Mouse (Mus musculus): ENCODE measurements around the gene Adm. TPM values are rescaled to one million over a fixed set of nuclear protein-coding genes. Genes with fewer than 3 reads are reported as not detected.

The Adm gene
- polyA plus RNA-seq, 1 experiment = 0.09 TPM

GRCm38 (mm10) chr7:110597141-110597540 is 30.3 kb upstream of the Adm start:
- Histone ChIP-seq H3K79me3 (ENCODE audit: low read depth) (peaks cover 4% of the 10 kb centered on the region), H3K27me3 (ENCODE audit: control insufficient read depth, insufficient read depth, insufficient read length) (no peaks in the 10 kb centered on the region), H3K36me3 (ENCODE audit: control insufficient read depth, insufficient read depth) (no peaks in the 10 kb centered on the region), H3ac (ENCODE audit: control insufficient read depth, insufficient read length, low read depth) (no peak overlapping the region), H3K4me3 (ENCODE audit: insufficient read depth, poor library complexity, severe bottlenecking) (no peak overlapping the region), H3K79me2 (ENCODE audit: control insufficient read depth, insufficient read depth) (peaks cover 14% of the 10 kb centered on the region)
- no peak for TF ChIP-seq FOSL1 (IDR thresholded peaks at IDR 0.05; ENCODE audit: insufficient read depth, low read length, poor library complexity, severe bottlenecking)
- TF ChIP-seq CEBPB (IDR thresholded peaks at IDR 0.05; ENCODE audit: low read depth) = no peak
- TF ChIP-seq MYOD1 (IDR thresholded peaks at IDR 0.05; ENCODE audit: control insufficient read depth, insufficient read length, low read depth) = no peak
- TF ChIP-seq CTCF (IDR thresholded peaks at IDR 0.05; ENCODE audit: control insufficient read depth, insufficient read depth, insufficient read length) = no peak
- TF ChIP-seq MYOG (IDR thresholded peaks at IDR 0.05; ENCODE audit: control insufficient read depth, extremely low read depth, insufficient read length) = no peak
- TF ChIP-seq MAX (IDR thresholded peaks at IDR 0.05) = no peak
- TF ChIP-seq USF1 (IDR thresholded peaks at IDR 0.05; ENCODE audit: low read depth) = no peak

DNA sequence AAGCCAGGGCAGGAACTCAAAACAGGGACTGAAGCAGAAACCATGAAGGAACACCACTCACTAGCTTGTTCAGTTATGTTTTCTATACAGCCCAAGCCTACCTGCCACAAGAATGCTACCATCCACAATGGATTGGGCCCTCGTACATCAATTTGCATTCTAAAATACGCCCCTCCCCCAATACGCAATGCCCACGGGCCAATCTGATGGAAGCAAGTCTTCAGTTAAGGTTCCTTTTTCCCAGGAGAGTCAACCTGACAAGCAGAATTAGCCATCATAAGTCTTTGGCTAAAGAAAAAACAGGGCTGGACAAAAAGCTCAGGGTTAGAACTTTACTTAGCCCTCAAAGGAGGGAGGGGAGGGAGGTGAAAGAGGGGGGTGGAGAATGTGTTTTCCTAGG is 22.0 kb upstream of the Adm start:
- Histone ChIP-seq H3K4me3 (ENCODE audit: insufficient read depth, poor library complexity, severe bottlenecking) (no peak overlapping the region), H3K27me3 (ENCODE audit: control insufficient read depth, insufficient read depth, insufficient read length) (no peaks in the 10 kb centered on the region), H3ac (ENCODE audit: control insufficient read depth, insufficient read length, low read depth) (no peak overlapping the region), H3K79me2 (ENCODE audit: control insufficient read depth, insufficient read depth) (peaks cover 38% of the 10 kb centered on the region), H3K36me3 (ENCODE audit: control insufficient read depth, insufficient read depth) (no peaks in the 10 kb centered on the region), H3K79me3 (ENCODE audit: low read depth) (peaks cover 14% of the 10 kb centered on the region)
- TF ChIP-seq MYOD1 (IDR thresholded peaks at IDR 0.05; ENCODE audit: control insufficient read depth, insufficient read length, low read depth) (no peak), FOSL1 (IDR thresholded peaks at IDR 0.05; ENCODE audit: insufficient read depth, low read length, poor library complexity, severe bottlenecking) (no peak), CEBPB (IDR thresholded peaks at IDR 0.05; ENCODE audit: low read depth) (no peak), CTCF (IDR thresholded peaks at IDR 0.05; ENCODE audit: control insufficient read depth, insufficient read depth, insufficient read length) (no peak), USF1 (IDR thresholded peaks at IDR 0.05; ENCODE audit: low read depth) (no peak), MYOG (IDR thresholded peaks at IDR 0.05; ENCODE audit: control insufficient read depth, extremely low read depth, insufficient read length) (no peak), MAX (IDR thresholded peaks at IDR 0.05) (no peak)

- H3K27me3 ChIP-seq (ENCODE audit: control insufficient read depth, insufficient read depth, insufficient read length) = no peaks in the 10 kb centered on the region
- H3ac ChIP-seq (ENCODE audit: control insufficient read depth, insufficient read length, low read depth) = no peak overlapping the region
- H3K4me3 ChIP-seq (ENCODE audit: insufficient read depth, poor library complexity, severe bottlenecking) = no peak overlapping the region
- peaks cover 5% of the 10 kb centered on the region for H3K36me3 ChIP-seq (ENCODE audit: control insufficient read depth, insufficient read depth)
- H3K79me3 ChIP-seq (ENCODE audit: low read depth) = peaks cover 18% of the 10 kb centered on the region
- TF ChIP-seq MYOD1 (IDR thresholded peaks at IDR 0.05; ENCODE audit: control insufficient read depth, insufficient read length, low read depth) (no peak), MYOG (IDR thresholded peaks at IDR 0.05; ENCODE audit: control insufficient read depth, extremely low read depth, insufficient read length) (no peak), CTCF (IDR thresholded peaks at IDR 0.05; ENCODE audit: control insufficient read depth, insufficient read depth, insufficient read length) (no peak), FOSL1 (IDR thresholded peaks at IDR 0.05; ENCODE audit: insufficient read depth, low read length, poor library complexity, severe bottlenecking) (no peak), CEBPB (IDR thresholded peaks at IDR 0.05; ENCODE audit: low read depth) (no peak), MAX (IDR thresholded peaks at IDR 0.05) (no peak), USF1 (IDR thresholded peaks at IDR 0.05; ENCODE audit: low read depth) (no peak)
- peaks cover 37% of the 10 kb centered on the region for H3K79me2 ChIP-seq (ENCODE audit: control insufficient read depth, insufficient read depth)
Observed at GRCm38 (mm10) chr7:110606906-110607305, 20.6 kb upstream of the Adm start.

DNA sequence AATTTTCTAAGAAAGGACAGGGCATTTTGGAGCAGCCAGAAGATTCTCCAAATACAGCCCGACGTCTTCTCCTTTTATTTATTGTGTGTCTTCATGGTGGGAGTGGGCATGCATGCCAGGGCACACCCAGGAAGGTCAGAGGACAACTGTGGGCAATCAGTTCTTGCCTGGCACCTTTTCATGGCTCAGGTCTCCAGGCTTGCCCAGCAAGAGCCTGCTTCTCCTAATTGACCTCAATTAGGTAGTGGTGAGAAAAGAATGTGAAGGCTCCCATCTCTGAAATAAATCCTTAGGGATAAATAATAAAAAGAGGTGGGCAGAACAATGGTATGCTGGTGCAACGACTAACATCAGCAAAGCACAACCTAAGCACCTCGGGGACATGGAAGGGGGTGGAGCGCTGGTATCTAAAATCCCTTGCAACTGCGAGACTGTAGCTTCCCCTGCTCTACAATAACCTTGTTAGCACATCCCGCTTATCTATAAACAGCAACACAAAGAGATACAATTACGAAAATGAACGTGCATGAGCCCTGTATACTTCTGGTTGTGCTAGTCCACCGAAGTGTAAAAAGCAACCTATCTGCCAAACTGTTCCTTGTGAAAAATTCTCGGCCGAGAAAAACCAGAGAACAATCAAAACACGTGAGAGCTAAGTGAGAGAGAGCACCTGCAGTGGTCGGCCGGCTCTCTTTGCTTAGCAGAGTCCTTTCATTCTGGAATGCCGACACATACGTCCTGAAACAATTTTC is 13.9 kb upstream of the Adm start:
- peaks cover 5% of the 10 kb centered on the region for H3K36me3 ChIP-seq (ENCODE audit: control insufficient read depth, insufficient read depth)
- H3K27me3 ChIP-seq (ENCODE audit: control insufficient read depth, insufficient read depth, insufficient read length) = no peaks in the 10 kb centered on the region
- peaks cover 30% of the 10 kb centered on the region for H3K79me2 ChIP-seq (ENCODE audit: control insufficient read depth, insufficient read depth)
- TF ChIP-seq FOSL1 (IDR thresholded peaks at IDR 0.05; ENCODE audit: insufficient read depth, low read length, poor library complexity, severe bottlenecking) (no peak), CTCF (IDR thresholded peaks at IDR 0.05; ENCODE audit: control insufficient read depth, insufficient read depth, insufficient read length) (no peak), MAX (IDR thresholded peaks at IDR 0.05) (no peak), MYOG (IDR thresholded peaks at IDR 0.05; ENCODE audit: control insufficient read depth, extremely low read depth, insufficient read length) (no peak), MYOD1 (IDR thresholded peaks at IDR 0.05; ENCODE audit: control insufficient read depth, insufficient read length, low read depth) (no peak), USF1 (IDR thresholded peaks at IDR 0.05; ENCODE audit: low read depth) (no peak), CEBPB (IDR thresholded peaks at IDR 0.05; ENCODE audit: low read depth) (no peak)
- H3ac ChIP-seq (ENCODE audit: control insufficient read depth, insufficient read length, low read depth) = peak overlapping the region; percentile 95
- peaks cover 24% of the 10 kb centered on the region for H3K79me3 ChIP-seq (ENCODE audit: low read depth)
- H3K4me3 ChIP-seq (ENCODE audit: insufficient read depth, poor library complexity, severe bottlenecking) = peak overlapping the region; percentile 45

DNA sequence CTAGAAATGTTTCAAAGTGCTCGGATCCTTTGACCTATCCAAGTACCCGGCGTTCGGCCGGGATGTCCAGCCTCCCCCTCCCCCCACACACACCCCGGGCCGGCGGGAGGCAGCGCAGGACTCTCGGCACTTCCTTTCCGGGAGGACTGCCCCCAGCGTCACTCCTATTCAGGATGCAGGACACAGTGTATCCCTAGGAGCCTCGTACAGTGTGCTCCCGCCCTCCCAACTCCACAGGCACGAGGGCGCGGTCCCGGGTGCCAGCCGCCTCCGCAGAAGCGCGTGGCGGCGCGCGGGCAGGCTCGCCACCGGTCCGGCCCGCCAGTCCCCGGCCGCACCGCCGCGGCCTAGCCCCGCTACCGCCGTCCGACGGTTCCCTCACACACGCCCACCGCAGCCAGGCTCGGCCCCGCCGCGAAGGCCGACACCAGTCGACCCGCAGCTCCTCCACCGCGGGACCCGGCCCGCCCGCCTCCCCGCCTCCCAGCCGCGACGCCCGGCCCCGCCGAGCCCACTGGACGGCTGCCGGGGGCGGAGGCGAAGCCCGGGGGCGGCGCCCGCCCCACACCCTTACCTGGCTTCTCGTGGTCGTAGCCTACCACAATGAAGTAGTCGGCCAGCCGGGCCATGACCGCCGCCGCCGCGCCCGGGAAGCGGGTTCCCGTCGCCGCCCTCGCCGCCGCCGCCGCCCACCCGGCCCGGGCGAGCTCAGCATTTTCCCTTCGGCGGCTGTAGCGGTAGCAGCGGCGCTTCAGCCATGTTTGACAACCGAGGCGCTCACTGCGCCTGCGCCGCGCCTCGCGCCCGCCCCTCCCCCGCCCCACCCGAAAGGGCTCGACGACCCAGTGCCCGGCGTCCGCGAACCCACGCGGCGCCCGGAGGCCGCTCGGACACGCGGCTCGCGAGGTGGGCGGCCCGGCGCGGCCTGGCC is 13.1 kb upstream of the Adm start, which contains the start of gene Sbf2:
TSS of gene Sbf2 (minus strand) at position 790 of the 931 bp plus-strand sequence.
- H3K4me3 ChIP-seq (ENCODE audit: insufficient read depth, poor library complexity, severe bottlenecking) = peak within 1 kb of the TSS; percentile 45
- H3K79me3 ChIP-seq (ENCODE audit: low read depth) = peaks cover 22% of the 10 kb centered on the region
- peak within 1 kb of the TSS; percentile 95 for H3ac ChIP-seq (ENCODE audit: control insufficient read depth, insufficient read length, low read depth)
- H3K79me2 ChIP-seq (ENCODE audit: control insufficient read depth, insufficient read depth) = peaks cover 30% of the 10 kb centered on the region
- H3K27me3 ChIP-seq (ENCODE audit: control insufficient read depth, insufficient read depth, insufficient read length) = no peaks in the 10 kb centered on the region
- TF ChIP-seq CTCF (IDR thresholded peaks at IDR 0.05; ENCODE audit: control insufficient read depth, insufficient read depth, insufficient read length) (no peak), CEBPB (IDR thresholded peaks at IDR 0.05; ENCODE audit: low read depth) (no peak), MYOG (IDR thresholded peaks at IDR 0.05; ENCODE audit: control insufficient read depth, extremely low read depth, insufficient read length) (no peak), MYOD1 (IDR thresholded peaks at IDR 0.05; ENCODE audit: control insufficient read depth, insufficient read length, low read depth) (no peak), MAX (IDR thresholded peaks at IDR 0.05) (no peak), FOSL1 (IDR thresholded peaks at IDR 0.05; ENCODE audit: insufficient read depth, low read length, poor library complexity, severe bottlenecking) (no peak), USF1 (IDR thresholded peaks at IDR 0.05; ENCODE audit: low read depth) (no peak)
- H3K36me3 ChIP-seq (ENCODE audit: control insufficient read depth, insufficient read depth) = peaks cover 5% of the 10 kb centered on the region

All from C2C12 (cell line).